Mouse (Mus musculus) left cerebral cortex, postnatal 36 days (tissue): ENCODE measurements at regions not wholly inside any gene's neighbourhood (a gene's known extent, or its start where the extent isn't known, plus 50 kb on each side); places are given as distances from the start of the nearest gene placed in this dataset.
A peak's percentile ranks its signal among the peaks of the same experiment; 100 is the strongest.
"Not testable (repeated sequence)": the region's sequence is repeated elsewhere in the genome, so short reads cannot be mapped to it uniquely, and the experiment has no call there.

ENCODE experiments used
- DNase-seq, 2 experiments: peaks; one replicate each; pipeline ENCODE4 v3.0.0; 2021 to 2022; ENCODE audit warnings: low spot score in 2 of 2, mixed read lengths in 1 of 2
- intact Hi-C: fragments of 180-260 bp; cut with DNase I; formaldehyde crosslinking; loops from one replicate; pipeline ENCODE4 v1.15.1; 2025

DNA sequence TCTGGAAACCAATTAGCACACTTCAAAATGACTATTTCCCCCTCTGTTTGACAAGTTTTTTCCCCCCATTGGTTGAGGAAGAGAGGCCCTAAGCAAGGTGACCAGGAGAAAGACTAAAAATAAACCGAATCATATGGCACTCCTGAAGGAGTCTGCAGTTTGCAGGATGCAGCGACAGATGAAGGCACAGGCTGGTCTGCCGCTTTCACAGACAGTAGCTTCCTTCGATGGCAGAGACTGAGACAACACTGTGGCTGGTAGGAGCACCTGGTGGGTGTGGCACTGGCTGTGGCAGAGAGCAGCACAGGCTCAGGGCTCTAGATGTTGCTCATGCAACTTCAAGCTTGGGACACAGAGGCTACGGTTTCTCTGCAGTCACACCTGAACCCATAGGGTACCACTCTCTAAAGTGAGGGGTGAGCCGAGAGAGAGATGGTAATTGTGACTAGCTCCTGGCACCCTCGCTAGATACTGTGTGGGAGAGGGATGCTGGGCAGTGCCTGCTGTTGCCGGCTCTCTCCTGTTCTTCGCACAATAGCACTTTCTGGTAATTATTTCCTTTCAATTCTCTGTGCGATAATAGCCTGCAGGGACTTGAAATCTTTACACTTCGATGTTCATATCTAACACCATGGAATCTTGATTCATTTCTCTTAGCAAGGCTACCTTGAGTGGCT, 88.7 kb upstream of the Myt1l start:
- peak; percentile 26 to 30 for DNase-seq
- intact Hi-C loops: no loop called here

DNA sequence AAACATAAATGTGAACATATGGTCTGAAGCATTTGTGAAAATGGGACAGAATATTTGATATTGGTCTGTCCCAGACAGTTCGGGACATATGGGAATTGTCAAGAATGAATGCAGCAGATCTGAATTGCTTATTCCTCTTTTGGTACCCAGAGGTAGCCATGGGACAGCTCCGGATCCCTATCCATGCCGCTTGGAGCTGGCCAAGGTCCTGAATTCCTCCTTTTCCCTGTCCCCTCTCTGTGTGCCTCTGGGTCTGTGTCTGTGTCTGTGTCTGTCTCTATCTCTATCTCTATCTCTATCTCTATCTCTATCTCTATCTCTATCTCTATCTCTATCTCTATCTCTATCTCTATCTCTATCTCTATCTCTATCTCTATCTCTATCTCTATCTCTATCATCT, 63.0 kb upstream of the Myt1l start:
- intact Hi-C loops, DNase-seq: not testable (repeated sequence)
